Mouse (Mus musculus) C2C12 (cell line): Measurements from ENCODE around the gene Zswim4.

ENCODE experiments used
- CEBPB ChIP-seq: IDR thresholded peaks from one replicate; pipeline ENCODE4 v1.6.1; 2011; ENCODE audit warnings: low read depth, mild to moderate bottlenecking, control low read depth, moderate library complexity
- CTCF ChIP-seq: IDR thresholded peaks from one replicate; pipeline ENCODE4 v1.5.1; 2011; ENCODE audit not compliant: control insufficient read depth, insufficient read depth, insufficient read length
- MYOD1 ChIP-seq: IDR thresholded peaks from one replicate; pipeline ENCODE4 v1.6.1; 2011; ENCODE audit warnings: low read depth; ENCODE audit not compliant: control insufficient read depth, insufficient read length
- MYOG ChIP-seq: IDR thresholded peaks from one replicate; pipeline ENCODE4 v1.6.1; 2011; ENCODE audit not compliant: control insufficient read depth, insufficient read length; ENCODE audit errors: extremely low read depth

- TF ChIP-seq CTCF (no peak), MYOD1 (no peak), CEBPB (no peak), MYOG (no peak)
These were observed 19.6 kb upstream of the Zswim4 start for GRCm38 (mm10) chr8:84256458-84256821.
